Mouse (Mus musculus) myocyte (in vitro differentiated cells): ENCODE data around the gene Cldn13. TPM values are rescaled to one million over a fixed set of nuclear protein-coding genes. Genes with fewer than 3 reads are reported as not detected.
"Not testable (repeated sequence)": the region's sequence is repeated elsewhere in the genome, so short reads cannot be mapped to it uniquely, and the experiment has no call there.

Source experiments
- H3K27me3 ChIP-seq: one replicate; pipeline ENCODE4 v1.6.1; 2011; ENCODE audit not compliant: control insufficient read depth, insufficient read depth, insufficient read length
- H3K36me3 ChIP-seq: one replicate; pipeline ENCODE4 v1.6.1; 2011; ENCODE audit not compliant: control insufficient read depth, insufficient read depth
- H3K4me2 ChIP-seq: one replicate; pipeline ENCODE4 v1.6.1; 2011; ENCODE audit warnings: low read depth, control low read depth
- H3K4me3 ChIP-seq: one replicate; pipeline ENCODE4 v1.5.1; 2011; ENCODE audit warnings: mild to moderate bottlenecking, control low read depth, moderate library complexity
- H3K79me2 ChIP-seq: one replicate; pipeline ENCODE4 v1.6.1; 2011; ENCODE audit not compliant: control insufficient read depth, insufficient read depth
- H3ac ChIP-seq: one replicate; pipeline ENCODE4 v1.6.1; 2011; ENCODE audit not compliant: control insufficient read depth, insufficient read length
- CEBPB ChIP-seq: IDR thresholded peaks from 2 replicates; pipeline ENCODE4 v1.6.1; 2011; ENCODE audit warnings: mild to moderate bottlenecking, moderate library complexity; ENCODE audit not compliant: poor library complexity, insufficient read depth, severe bottlenecking
- MAX ChIP-seq: IDR thresholded peaks from one replicate; pipeline ENCODE4 v1.6.1; 2011; ENCODE audit warnings: low read depth, mild to moderate bottlenecking, control low read depth
- MYOD1 ChIP-seq, 3 experiments: IDR thresholded peaks; one replicate each; pipeline ENCODE4 v1.6.1; 2011; ENCODE audit warnings: control low read depth in 2 of 3, low read depth in 2 of 3, mild to moderate bottlenecking in 2 of 3, moderate library complexity in 1 of 3; ENCODE audit not compliant: insufficient read length in 2 of 3, control insufficient read depth in 1 of 3
- MYOG ChIP-seq, 3 experiments: IDR thresholded peaks; one replicate each; pipeline ENCODE4 v1.6.1; 2011; ENCODE audit warnings: control low read depth in 2 of 3, low read depth in 2 of 3, mild to moderate bottlenecking in 2 of 3; ENCODE audit not compliant: insufficient read length in 2 of 3, control insufficient read depth in 1 of 3, insufficient read depth in 1 of 3
- POLR2A ChIP-seq: IDR thresholded peaks from one replicate; pipeline ENCODE4 v1.6.1; 2011; ENCODE audit warnings: low read depth, mild to moderate bottlenecking, control low read depth, moderate library complexity; ENCODE audit not compliant: insufficient read length
- POLR2AphosphoS2 ChIP-seq: IDR thresholded peaks from one replicate; pipeline ENCODE4 v1.6.1; 2011; ENCODE audit warnings: low read depth, control low read depth; ENCODE audit not compliant: insufficient read length
- REST ChIP-seq: IDR thresholded peaks from one replicate; pipeline ENCODE4 v1.6.1; 2011; ENCODE audit warnings: mild to moderate bottlenecking, control low read depth, moderate library complexity; ENCODE audit not compliant: insufficient read depth, insufficient read length
- SRF ChIP-seq: IDR thresholded peaks from one replicate; pipeline ENCODE4 v1.6.1; 2011; ENCODE audit warnings: low read depth; ENCODE audit not compliant: control insufficient read depth, insufficient read length
- TCF12 ChIP-seq: IDR thresholded peaks from one replicate; pipeline ENCODE4 v1.6.1; 2011; ENCODE audit warnings: mild to moderate bottlenecking, control low read depth; ENCODE audit not compliant: poor library complexity, insufficient read depth, severe bottlenecking
- TCF3 ChIP-seq: IDR thresholded peaks from one replicate; pipeline ENCODE4 v1.6.1; 2011; ENCODE audit warnings: low read depth, control low read depth; ENCODE audit not compliant: insufficient read length
- USF1 ChIP-seq: IDR thresholded peaks from one replicate; pipeline ENCODE4 v1.6.1; 2011; ENCODE audit warnings: low read depth, mild to moderate bottlenecking, control low read depth, moderate library complexity
- polyA plus RNA-seq: library from polyadenylated mRNA; unstranded; fragments of >200 nt; fragmentation: generic; extraction: Trizol; gene quantifications from one replicate; pipeline ENCODE4 v1.2.1, GENCODE M21; 2012; ENCODE audit warnings: missing spikeins

The Cldn13 gene
- polyA plus RNA-seq, 1 experiment, result not detected

DNA sequence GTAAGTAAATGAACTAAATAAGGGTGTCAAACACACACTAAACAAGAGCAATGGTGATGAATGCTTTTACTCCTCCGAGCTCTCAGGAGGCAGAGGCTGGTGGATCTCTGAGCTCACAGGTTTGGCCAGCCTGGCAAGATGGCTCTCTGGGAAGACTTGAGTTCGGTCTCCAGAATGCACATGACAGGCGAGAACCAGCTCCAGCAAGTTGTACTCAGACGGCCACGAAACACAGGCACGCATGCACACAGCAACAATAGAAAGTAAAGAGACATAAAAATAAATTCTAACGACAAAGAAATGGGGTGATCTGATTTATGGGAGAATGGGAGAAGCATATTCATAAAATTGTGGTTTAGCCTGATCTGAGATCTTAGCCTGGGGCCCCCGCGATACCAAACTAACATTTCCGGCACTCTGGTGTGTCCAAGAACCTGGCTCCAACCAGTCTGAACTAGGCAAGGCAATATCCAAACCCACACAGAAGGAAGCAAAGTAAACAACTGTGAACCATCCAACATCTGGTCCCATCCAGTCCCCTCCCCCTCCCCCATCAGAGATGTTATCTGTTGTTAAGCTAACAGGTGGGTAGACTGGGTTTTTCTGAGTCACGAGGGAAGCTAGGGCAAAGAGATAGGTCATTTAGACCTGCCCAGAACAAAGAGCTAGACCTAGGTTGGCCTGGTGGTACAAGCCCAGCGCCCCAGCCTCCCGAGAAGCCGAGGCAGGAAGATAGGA, 26.3 kb upstream of the Cldn13 start:
- peak in 2 of 3 experiments; percentile 15 to 19 for TF ChIP-seq MYOD1 (IDR thresholded peaks at IDR 0.05; ENCODE audit: control insufficient read depth in 1 of 3, insufficient read length in 2 of 3, low read depth in 2 of 3)
- TF ChIP-seq TCF3, result no peak
- no peak for TF ChIP-seq MAX
- TF ChIP-seq CEBPB, result no peak
- TF ChIP-seq POLR2A, result no peak
- TF ChIP-seq REST, result no peak
- no peak overlapping the region for H3ac ChIP-seq
- no peak overlapping the region for H3K4me3 ChIP-seq

DNA sequence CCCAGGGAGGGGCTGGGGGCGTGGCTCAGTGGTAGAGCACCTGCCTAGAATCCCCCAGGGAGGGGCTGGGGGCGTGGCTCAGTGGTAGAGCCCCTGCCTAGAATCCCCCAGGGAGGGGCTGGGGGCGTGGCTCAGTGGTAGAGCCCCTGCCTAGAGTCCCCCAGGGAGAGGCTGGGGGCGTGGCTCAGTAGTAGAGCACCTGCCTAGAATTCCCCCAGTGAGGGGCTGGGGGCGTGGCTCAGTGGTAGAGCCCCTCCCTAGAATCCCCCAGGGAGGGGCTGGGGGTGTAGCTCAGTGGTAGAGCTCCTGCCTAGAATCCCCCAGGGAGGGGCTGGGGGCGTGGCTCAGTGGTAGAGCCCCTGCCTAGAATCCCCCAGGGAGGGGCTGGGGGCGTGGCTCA, 24.2 kb upstream of the Cldn13 start:
- H3K4me3 ChIP-seq, result not testable (repeated sequence)

More for the DNA sequence above, 26.3 kb upstream of the Cldn13 start:
- Histone ChIP-seq H3K79me2 (no peaks in the 10 kb centered on the region), H3K36me3 (no peaks in the 10 kb centered on the region), H3K4me2 (no peak overlapping the region), H3K27me3 (no peaks in the 10 kb centered on the region)

DNA sequence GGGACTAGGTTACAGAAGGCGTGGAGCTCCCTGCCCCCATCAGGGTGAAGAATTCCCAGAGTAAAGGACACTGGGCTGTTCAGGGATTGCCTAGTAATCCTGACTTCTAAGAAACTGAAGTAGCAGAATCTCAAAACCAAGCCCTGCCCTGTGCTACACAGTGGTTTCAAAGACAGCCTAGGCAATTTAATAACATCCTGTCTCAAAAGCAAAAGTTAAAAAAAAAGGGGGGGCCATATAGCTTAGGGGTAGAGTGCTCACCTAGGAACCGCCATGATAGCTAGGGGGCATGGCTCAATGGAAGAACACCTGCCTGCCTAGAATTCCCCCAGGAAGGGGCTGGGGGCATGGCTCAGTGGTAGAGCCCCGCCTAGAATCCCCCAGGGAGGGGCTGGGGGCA, 23.7 kb upstream of the Cldn13 start:
- no peaks in the 10 kb centered on the region for H3K79me2 ChIP-seq
- no peaks in the 10 kb centered on the region for H3K27me3 ChIP-seq
- no peak for TF ChIP-seq SRF
- no peak for TF ChIP-seq POLR2A
- TF ChIP-seq MYOD1 (IDR thresholded peaks at IDR 0.05; ENCODE audit: control insufficient read depth in 1 of 3, insufficient read length in 2 of 3, low read depth in 2 of 3), result no peak
- TF ChIP-seq MAX, result no peak
- no peak for TF ChIP-seq POLR2AphosphoS2
- no peak for TF ChIP-seq CEBPB
- no peak for TF ChIP-seq TCF3
- no peak for TF ChIP-seq REST
- no peak overlapping the region for H3ac ChIP-seq
- H3K36me3 ChIP-seq, result no peaks in the 10 kb centered on the region
- no peak overlapping the region for H3K4me3 ChIP-seq
- H3K4me2 ChIP-seq, result no peak overlapping the region

More for the DNA sequence above, 24.2 kb upstream of the Cldn13 start:
- H3K27me3 ChIP-seq, H3K36me3 ChIP-seq, H3K4me2 ChIP-seq, H3K79me2 ChIP-seq, H3ac ChIP-seq: not testable (repeated sequence)

DNA sequence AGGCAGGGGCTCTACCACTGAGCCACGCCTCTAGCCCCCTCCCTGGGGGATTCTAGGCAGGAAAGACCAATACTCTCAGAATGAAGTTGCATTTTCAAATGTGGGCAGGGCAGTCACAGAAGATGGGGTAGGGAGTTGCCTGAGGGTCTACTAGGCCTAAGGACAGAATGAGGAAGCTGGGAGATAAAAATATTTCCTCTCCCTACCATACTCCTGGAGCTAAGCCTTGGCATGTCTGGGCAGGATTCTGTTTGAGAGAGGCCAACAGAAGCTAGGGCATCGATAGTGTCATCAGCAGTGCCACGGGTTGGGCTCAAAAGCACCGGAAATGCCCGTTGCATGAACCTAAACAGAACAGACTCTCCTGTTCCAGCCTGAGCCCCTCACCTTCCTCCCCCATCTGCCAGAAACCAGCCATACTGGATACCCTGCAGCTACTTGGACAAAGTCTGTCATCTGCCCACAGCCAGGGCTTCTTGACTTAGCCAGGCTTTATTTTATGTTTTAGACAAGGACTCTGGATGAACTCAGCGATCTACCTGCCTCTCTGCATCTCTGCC, 21.4 kb upstream of the Cldn13 start:
- H3K4me3 ChIP-seq, result no peak overlapping the region
- TF ChIP-seq TCF3 (no peak), USF1 (no peak), SRF (no peak), REST (no peak), MAX (no peak), TCF12 (no peak), POLR2AphosphoS2 (no peak), POLR2A (no peak), CEBPB (no peak), MYOD1 (IDR thresholded peaks at IDR 0.05; ENCODE audit: control insufficient read depth in 1 of 3, insufficient read length in 2 of 3, low read depth in 2 of 3) (no peak)
- no peaks in the 10 kb centered on the region for H3K36me3 ChIP-seq
- no peak overlapping the region for H3ac ChIP-seq
- no peak overlapping the region for H3K4me2 ChIP-seq
- H3K27me3 ChIP-seq, result no peaks in the 10 kb centered on the region
- no peaks in the 10 kb centered on the region for H3K79me2 ChIP-seq

DNA sequence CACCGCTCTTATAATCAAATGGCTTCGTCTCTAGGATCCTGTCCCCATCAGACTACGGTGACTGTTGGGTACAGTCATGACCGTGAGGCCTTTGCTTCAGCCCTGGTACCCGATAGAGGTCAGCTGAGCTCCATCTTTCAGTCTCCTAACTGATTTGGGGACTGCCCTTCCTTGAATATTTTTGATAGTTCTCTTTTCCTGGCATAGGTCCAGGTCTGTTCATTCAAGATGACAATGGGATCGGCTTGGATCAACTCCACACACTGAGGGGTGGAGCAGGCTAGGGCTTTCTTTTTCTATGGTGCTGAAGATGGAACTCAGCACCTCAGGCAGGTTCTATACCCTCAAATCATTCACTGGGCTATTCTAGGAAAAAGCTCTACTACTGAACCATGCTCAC, 20.7 kb upstream of the Cldn13 start:
- Histone ChIP-seq H3K4me3 (no peak overlapping the region), H3K36me3 (no peaks in the 10 kb centered on the region), H3K27me3 (no peaks in the 10 kb centered on the region), H3ac (no peak overlapping the region), H3K79me2 (no peaks in the 10 kb centered on the region), H3K4me2 (no peak overlapping the region)
- TF ChIP-seq CEBPB (no peak), POLR2A (no peak), REST (no peak), MYOG (IDR thresholded peaks at IDR 0.05; ENCODE audit: control insufficient read depth in 1 of 3, insufficient read depth in 1 of 3, insufficient read length in 2 of 3, low read depth in 2 of 3) (no peak), TCF12 (no peak), MAX (no peak)
